In the genomic region with DNA sequence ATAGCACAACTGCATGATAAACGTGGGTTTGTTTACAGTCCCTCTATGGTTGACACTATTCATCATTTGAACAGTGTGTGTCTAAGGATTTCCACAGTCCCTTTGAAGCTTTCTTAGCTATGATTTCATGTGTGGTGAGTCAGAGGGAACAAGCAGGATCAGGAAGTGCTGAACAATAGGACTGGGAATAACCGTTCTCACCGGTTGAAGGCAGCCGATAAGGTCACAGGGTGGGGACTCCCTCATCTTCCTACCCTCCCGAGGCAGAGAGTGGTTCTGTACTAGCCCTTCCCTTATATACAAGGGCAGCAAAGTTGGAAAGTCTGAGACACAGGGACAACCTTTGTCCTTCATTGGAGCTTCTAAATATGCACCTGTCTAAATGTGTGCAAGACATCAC, we compare ENCODE assay signal across 10 mouse cellular contexts.
DNase-seq lines count a peak whose midpoint lies in the region; ATAC-seq lines count a peak whose summit lies in the region.
"Had no signal": no experiment of that assay in that cellular context is flagged by ENCODE, and none has a peak within 500 bp of the region (broad histone marks: within the 10 kb centered on the region; RNA-seq: fewer than 3 reads in every experiment).

No protein-coding gene starts in this region.

- H3K9ac ChIP-seq in kidney, embryonic 14.5 days (ENCODE audit: low read depth, low read length), result no peak overlapping the region
- H3K9ac ChIP-seq: neural tube, embryonic 13.5 days had no signal

- H3K4me1 ChIP-seq in kidney, embryonic 14.5 days (ENCODE audit: control insufficient read depth, insufficient read depth, low read length), result 0 out of 2 replicates have a peak, but pooled peaks cover 3% of the 10 kb centered on the region

- H3K4me2 ChIP-seq in kidney, embryonic 14.5 days (replicated peaks; ENCODE audit: low read depth, low read length), result no peak overlapping the region
- H3K4me2 ChIP-seq: neural tube, embryonic 13.5 days had no signal

- H3K4me3 ChIP-seq in kidney, embryonic 14.5 days (ENCODE audit: low read length), result no peak overlapping the region
- H3K4me3 ChIP-seq: neural tube, embryonic 13.5 days had no signal

- ATAC-seq in kidney, embryonic 14.5 days (ENCODE audit: low FRiP score, low TSS enrichment), result 0 out of 2 replicates have a peak, but pooled peaks have one; percentile 49
- no peak for ATAC-seq in monocyte, adult 5-6 weeks (replicated peaks; ENCODE audit: insufficient number of reproducible peaks, low FRiP score, low TSS enrichment, poor library complexity, severe bottlenecking)

- H3K9me3 ChIP-seq in kidney, embryonic 14.5 days (ENCODE audit: control insufficient read depth, low read length), result no peaks in the 10 kb centered on the region
- H3K9me3 ChIP-seq: neural tube, embryonic 13.5 days had no signal

- peak; percentile 47 for DNase-seq in adrenal gland, adult 8-10 months
- no peak for DNase-seq in adrenal gland, postnatal 25 days
- DNase-seq in heart, adult 9 months (ENCODE audit: low spot score in 2 of 2), result peak; percentile 67 to 88
- DNase-seq in lung, postnatal 14 days, result peak; percentile 31
- DNase-seq in left cerebral cortex, adult 11 months (ENCODE audit: low spot score), result no peak
- no peak for DNase-seq in layer of hippocampus, adult 11-12 months (ENCODE audit: low spot score)

- no peaks in the 10 kb centered on the region for H3K36me3 ChIP-seq in kidney, embryonic 14.5 days (ENCODE audit: control insufficient read depth, insufficient read depth, low read length)
- H3K36me3 ChIP-seq: neural tube, embryonic 13.5 days had no signal

- WGBS in kidney, embryonic 14.5 days, result 50% methylated on average over 5 of the region's 5 CpGs

- no peaks in the 10 kb centered on the region for H3K27me3 ChIP-seq in kidney, embryonic 14.5 days (ENCODE audit: control insufficient read depth, insufficient read depth, low read length)
- H3K27me3 ChIP-seq: neural tube, embryonic 13.5 days had no signal

- H3K27ac ChIP-seq in kidney, embryonic 14.5 days (ENCODE audit: low read depth, low read length), result no peak overlapping the region
- H3K27ac ChIP-seq: macrophage; neural tube, embryonic 13.5 days had no signal

Comparison
In these comparisons a context has a peak if more than half of its experiments do, and no peak if none do; other contexts are left out.
1. DNase-seq: peak in adrenal gland, adult 8-10 months (single experiment), heart, adult 9 months (2 of 2) and lung, postnatal 14 days (single experiment); none in adrenal gland, postnatal 25 days (single experiment), left cerebral cortex, adult 11 months (single experiment) and layer of hippocampus, adult 11-12 months (single experiment).